Comparison of ENCODE assay signal across 37 mouse cellular contexts in the genomic region with DNA sequence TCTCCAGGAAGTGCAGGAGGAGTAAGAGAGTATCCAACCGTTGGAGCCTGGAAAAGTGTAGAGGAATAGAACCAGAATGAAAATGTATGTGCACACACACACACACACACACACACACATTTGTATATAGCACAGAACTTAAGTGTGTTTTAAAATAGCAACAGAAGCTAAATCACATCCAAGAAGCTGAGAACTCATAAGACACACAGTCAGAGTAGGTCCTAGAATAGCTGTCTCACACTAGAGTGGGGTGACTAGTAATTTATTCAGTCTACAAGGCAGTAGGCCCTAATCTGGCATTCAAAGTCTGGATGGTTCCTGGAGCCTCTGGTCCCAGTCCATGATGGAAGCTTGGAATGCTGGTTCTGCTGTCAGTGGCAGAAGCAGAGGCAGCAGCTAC. TPM values are rescaled to one million over a fixed set of nuclear protein-coding genes. Genes with fewer than 3 reads are reported as not detected.
"Had no signal": no experiment of that assay in that cellular context is flagged by ENCODE, and none has a peak within 500 bp of the region (broad histone marks: within the 10 kb centered on the region; RNA-seq: fewer than 3 reads in every experiment).

No protein-coding gene starts in this region.

- ATAC-seq: hindbrain, postnatal 0 days; intestine, embryonic 16.5 days; liver, embryonic 12.5 days had no signal

- DNase-seq: gastrocnemius, postnatal 14 days; gastrocnemius, postnatal 36 days; heart, adult 11 months; heart, adult 2 months; kidney, adult 11 months; kidney, adult 2 months; kidney, adult 9 months; kidney, postnatal 14 days; kidney, postnatal 36 days; layer of hippocampus, adult 9-11 months; layer of hippocampus, postnatal 36 days had no signal

RNA-seq across cellular contexts. Expression of gene Fcrl5, which starts 5.0 kb away (rescaled TPM):
- total RNA-seq: gastrocnemius, adult 18-20 months; gastrocnemius, adult 8-10 months; gastrocnemius, postnatal 14 days; gastrocnemius, postnatal 36 days; heart, postnatal 25 days; hematopoietic stem cell, adult 5-6 weeks; hindbrain, postnatal 0 days; layer of hippocampus, adult 18-20 months; layer of hippocampus, postnatal 36 days; left cerebral cortex, adult 18-20 months; left cerebral cortex, adult 8-10 months; liver, adult 2 months had no signal
- polyA plus RNA-seq: heart, embryonic 11.5 days; heart, embryonic 13.5 days; heart, embryonic 15.5 days; heart, postnatal 0 days; hindbrain, embryonic 11.5 days; hindbrain, embryonic 13.5 days; hindbrain, embryonic 15.5 days; hindbrain, postnatal 0 days; intestine, embryonic 14.5 days; intestine, embryonic 16.5 days; kidney, embryonic 15.5 days; kidney, postnatal 0 days; limb, embryonic 11.5 days; limb, embryonic 13.5 days; limb, embryonic 15.5 days; liver, embryonic 12.5 days; liver, embryonic 14.5 days; liver, embryonic 16.5 days had no signal
